Mouse (Mus musculus) bone marrow, adult 2 months (tissue): ENCODE results near the gene 2610301B20Rik.

Source experiments
- CTCF ChIP-seq: fragments of 200-500 bp; IDR thresholded peaks from 2 replicates; pipeline ENCODE4 v1.5.1; 2011; ENCODE audit warnings: low read length, control low read depth; ENCODE audit not compliant: control insufficient read depth, insufficient read depth
- POLR2A ChIP-seq: fragments of 200-500 bp; IDR thresholded peaks from 2 replicates; pipeline ENCODE4 v1.6.1; 2011; ENCODE audit warnings: low read depth, mild to moderate bottlenecking, control low read depth, low read length, borderline replicate concordance; ENCODE audit not compliant: control insufficient read depth

DNA sequence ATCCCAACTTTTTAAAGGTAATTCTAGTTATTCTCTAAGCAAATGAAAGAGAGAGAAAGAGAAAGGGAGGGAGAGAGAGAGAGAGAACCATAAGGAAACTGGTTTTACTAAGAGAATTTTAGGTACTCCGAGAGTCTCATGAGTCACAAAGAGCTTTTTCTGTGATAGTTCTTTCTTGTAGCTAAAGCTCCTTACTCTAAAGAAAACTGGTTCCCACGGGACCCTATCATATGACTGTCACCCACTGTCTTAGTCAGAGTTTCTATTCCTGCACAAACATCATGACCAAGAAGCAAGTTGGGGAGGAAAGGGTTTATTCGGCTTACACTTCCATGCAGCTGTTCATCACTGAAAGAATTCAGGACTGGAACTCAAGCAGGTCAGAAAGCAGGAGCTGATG lies 41.0 kb downstream of the 2610301B20Rik start:
- no peak for TF ChIP-seq CTCF
- no peak for TF ChIP-seq POLR2A
